Mouse (Mus musculus) small intestine, adult 2 months (tissue): ENCODE data around the gene Ralgapb.

ENCODE experiments used
- CTCF ChIP-seq: fragments of 200-500 bp; IDR thresholded peaks from 2 replicates; pipeline ENCODE4 v1.5.1; 2012; ENCODE audit warnings: low read depth, mild to moderate bottlenecking, control low read depth, inconsistent platforms, low read length, moderate library complexity, mixed read lengths; ENCODE audit not compliant: insufficient replicate concordance, insufficient read length; ENCODE audit errors: extremely low read depth
- POLR2A ChIP-seq: fragments of 200-500 bp; IDR thresholded peaks from 2 replicates; pipeline ENCODE4 v1.6.1; 2012; ENCODE audit warnings: low read depth, mild to moderate bottlenecking, control low read depth, inconsistent platforms, low read length, moderate library complexity

- TF ChIP-seq CTCF: no peak
- no peak for TF ChIP-seq POLR2A
These were observed 33.4 kb upstream of the Ralgapb start for GRCm38 (mm10) chr2:158376123-158376687.
